Comparison of ENCODE assay signal across 8 mouse cellular contexts in genomic region chr3:58448230-58448629, GRCm38 (mm10). TPM values are rescaled to one million over a fixed set of nuclear protein-coding genes. Genes with fewer than 3 reads are reported as not detected.
A peak's percentile ranks its signal among the peaks of the same experiment; 100 is the strongest.
DNase-seq lines count a peak whose midpoint lies in the region.

No protein-coding gene starts in this region.

- intact Hi-C loops in heart, postnatal 36 days (cut with DNase I) = no loop called here

- DNase-seq in heart, postnatal 4 days = peak; percentile 32
- no peak for DNase-seq in heart, postnatal 36 days
- DNase-seq in 416B (ENCODE audit: low read depth) = peak; percentile 74
- peak; percentile 4 for DNase-seq in T-cell, adult 2 months (ENCODE audit: low spot score)
- peak; percentile 8 for DNase-seq in lung, postnatal 36 days
- DNase-seq in ovary, postnatal 14 days (ENCODE audit: low spot score) = no peak
- no peak for DNase-seq in adrenal gland, adult 2 months
- DNase-seq in adrenal gland, adult 18-20 months (ENCODE audit: low spot score in 2 of 2) = no peak

RNA-seq across cellular contexts. Expression of gene Tsc22d2, which starts 33.7 kb away (rescaled TPM):
- 10 to 100 TPM; 46.7 to 49.8 TPM for total RNA-seq in heart, postnatal 4 days (2021)
- 10 to 100 TPM; 23.8 to 25.6 TPM for total RNA-seq in heart, postnatal 36 days (2021)
- total RNA-seq in adrenal gland, adult 2 months (2021) = 10 to 100 TPM; 31.0 to 39.8 TPM
- 44.8 and 49.5 TPM in 2 replicates for polyA plus RNA-seq in adrenal gland, adult 2 months (2012; rRNA removed)
- 10 to 100 TPM; 35.6 to 38.1 TPM for total RNA-seq in adrenal gland, adult 18-20 months (2021)

Comparison
In these comparisons a context has a peak if more than half of its experiments do, and no peak if none do; other contexts are left out.
1. DNase-seq: peak in heart, postnatal 4 days (single experiment), 416B (single experiment), T-cell, adult 2 months (single experiment) and lung, postnatal 36 days (single experiment); none in heart, postnatal 36 days (0 of 2), ovary, postnatal 14 days (single experiment), adrenal gland, adult 2 months (single experiment) and adrenal gland, adult 18-20 months (0 of 2).